Mouse (Mus musculus) adrenal gland, adult 2 months (tissue): ENCODE measurements around the gene Polr2a. TPM values are rescaled to one million over a fixed set of nuclear protein-coding genes. Genes with fewer than 3 reads are reported as not detected.

Experiments used
- DNase-seq: peaks from one replicate; pipeline ENCODE4 v3.0.0; 2021
- long read RNA-seq: library from polyadenylated mRNA; stranded (forward); transcript quantifications from one replicate; pipeline ENCODE4 v2.0.0, GENCODE M21; 2021
- polyA plus RNA-seq: library from polyadenylated mRNA; depleted of rRNA; stranded (reverse); fragments of >200 nt; gene quantifications from 2 replicates; pipeline ENCODE4 v1.2.3, GENCODE M21; 2012; rRNA removed
- total RNA-seq, 2 experiments: library from RNA; stranded (reverse); gene quantifications; 2 replicates each; pipeline ENCODE4 v1.2.3; 2021

The Polr2a gene
- total RNA-seq (10 to 100 TPM; 71.4 to 77.9 TPM), polyA plus RNA-seq (20.6 and 38.3 TPM in 2 replicates)
- long read RNA-seq, partial matches to known transcripts, result 0 of 1 reads
- long read RNA-seq, other reads (novel, unspliced or antisense), result 1 of 1 reads

DNA sequence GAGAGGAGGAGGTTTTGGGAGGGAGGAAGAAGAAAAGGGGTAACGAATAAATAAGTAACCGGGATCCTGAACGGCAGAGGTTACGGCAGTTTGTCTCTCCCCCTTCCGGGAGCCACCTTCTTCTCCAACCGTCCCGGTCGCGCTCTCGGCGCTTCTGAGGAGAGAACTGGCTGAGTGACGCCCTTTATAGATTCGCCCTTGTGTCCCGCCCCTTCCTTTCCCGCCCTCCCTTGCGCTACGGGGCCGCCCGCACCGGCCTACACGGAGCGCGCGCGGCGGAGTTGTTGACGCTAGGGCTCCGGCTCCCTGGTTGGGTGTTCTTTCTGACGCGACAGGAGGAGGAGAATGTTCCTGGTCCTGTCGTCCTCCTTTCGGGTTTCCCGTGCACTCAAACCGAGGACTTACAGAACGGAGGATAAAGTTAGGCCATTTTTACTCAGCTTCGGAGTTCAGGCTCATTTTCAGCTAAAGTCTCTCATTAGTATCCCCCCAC lies at the start of gene Polr2a:
Gene Polr2a, minus strand, starts transcription at position 160 of the 493 bp plus-strand sequence.
- peak; percentile 98 for DNase-seq

- DNase-seq, result no peak
Measured at GRCm38 (mm10) chr11:69807641-69808040, 49.2 kb upstream of the Polr2a start.

DNA sequence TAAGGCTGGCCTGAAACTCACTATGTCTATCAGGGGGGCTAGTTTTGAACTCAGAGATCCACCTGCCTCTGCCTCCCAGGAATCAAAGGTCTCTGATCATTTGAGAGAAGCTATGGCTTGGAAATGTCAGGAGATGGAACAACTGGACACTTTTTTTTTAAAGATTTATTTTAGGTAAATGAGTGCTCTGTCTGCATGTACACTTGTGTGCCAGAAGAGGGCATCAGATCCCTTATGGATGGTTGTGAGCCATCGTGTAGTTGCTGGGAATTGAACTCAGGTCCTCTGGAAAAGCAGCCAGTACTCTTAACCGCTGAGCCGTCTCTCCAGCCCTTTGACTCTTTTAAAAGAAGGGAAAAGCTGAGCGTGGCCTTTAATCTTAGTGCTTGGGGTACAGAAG lies 47.9 kb upstream of the Polr2a start:
- DNase-seq, result no peak

DNA sequence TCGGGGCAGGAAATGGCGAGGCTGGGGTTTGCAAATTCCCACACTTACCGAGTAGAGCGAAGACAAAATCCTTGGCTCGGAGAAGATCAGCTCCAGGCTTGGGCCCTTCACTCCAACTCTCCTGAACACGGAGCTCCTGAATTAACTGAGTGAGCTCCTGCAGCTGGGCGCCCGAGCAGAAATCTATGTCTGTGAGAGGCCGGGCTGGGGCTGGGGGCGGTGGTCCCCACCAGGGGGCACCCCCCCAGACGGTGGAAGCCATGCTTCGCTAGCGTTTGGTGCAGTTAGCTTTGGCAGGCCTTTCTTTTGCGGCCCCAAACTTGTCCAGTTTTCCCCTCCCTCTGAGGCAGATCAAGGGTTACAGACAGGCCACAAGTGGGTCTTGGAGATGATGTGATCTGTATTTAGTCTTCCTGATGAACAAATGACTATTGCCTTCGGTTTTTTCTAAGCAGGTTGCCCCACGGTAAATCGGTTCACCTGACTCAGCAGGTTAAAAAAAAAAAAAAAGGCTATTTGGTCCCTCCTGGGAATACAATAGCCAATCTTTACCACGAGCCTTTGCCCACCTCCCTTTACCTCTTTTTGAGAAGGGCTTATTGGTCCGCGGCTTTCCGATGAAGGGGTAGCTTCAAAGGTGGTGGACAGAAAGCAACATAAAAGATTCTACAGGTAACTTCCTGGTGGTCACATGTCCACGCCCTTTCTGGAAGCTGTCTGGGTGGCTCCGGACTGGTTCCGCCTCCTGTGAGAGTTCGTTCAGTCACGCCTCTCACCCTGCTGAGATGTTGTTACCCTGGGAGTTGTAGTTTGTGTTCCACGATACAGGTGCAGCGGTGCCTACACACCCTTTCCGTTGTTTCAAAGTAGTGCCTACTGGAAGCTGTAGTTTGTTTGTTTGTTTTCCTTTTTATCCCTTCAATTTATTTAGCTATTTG lies 46.8 kb upstream of the Polr2a start, which contains the start of gene Tmem102:
Gene Tmem102, minus strand, starts transcription at position 653 of the 938 bp plus-strand sequence.
- DNase-seq, result no peak

GRCm38 (mm10) chr11:69804652-69804940 lies 46.2 kb upstream of the Polr2a start:
- DNase-seq, result no peak

- DNase-seq, result peak; percentile 92
Measured at GRCm38 (mm10) chr11:69803786-69804651, 45.6 kb upstream of the Polr2a start.

GRCm38 (mm10) chr11:69803328-69803727 lies 44.9 kb upstream of the Polr2a start:
- DNase-seq, result no peak

DNA sequence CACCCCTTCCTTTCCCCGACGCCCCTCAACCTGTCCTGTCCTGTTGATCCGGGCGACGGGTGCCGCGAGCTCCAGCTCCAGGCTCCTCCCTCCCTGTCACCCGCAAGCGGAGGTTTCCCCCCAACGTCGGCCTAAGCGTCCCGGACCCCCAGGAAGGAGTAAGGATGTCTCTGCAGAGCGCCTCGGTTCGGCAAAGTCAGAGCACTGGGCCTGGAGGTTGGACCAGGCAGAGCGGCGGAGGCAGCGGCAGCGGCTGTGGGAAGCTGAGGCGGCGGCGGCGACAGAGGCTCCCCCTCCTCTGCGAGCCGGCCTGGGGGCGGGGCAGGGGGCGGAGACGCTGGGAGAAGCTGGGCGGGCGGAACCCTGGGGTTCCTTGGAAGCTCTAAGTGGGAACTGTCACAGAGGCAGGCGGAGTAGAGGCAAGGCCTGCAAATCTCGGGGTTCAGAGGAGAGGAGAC lies 44.2 kb upstream of the Polr2a start:
- DNase-seq, result peak; percentile 95

- DNase-seq, result no peak
Measured at GRCm38 (mm10) chr11:69801379-69801977, 43.0 kb upstream of the Polr2a start, which contains the start of gene Fgf11. TSS of gene Fgf11 (minus strand) at chr11:69801857.

GRCm38 (mm10) chr11:69800392-69801197 lies 42.2 kb upstream of the Polr2a start:
- peak; percentile 55 for DNase-seq

GRCm38 (mm10) chr11:69800138-69800391 lies 41.6 kb upstream of the Polr2a start:
- no peak for DNase-seq

- no peak for DNase-seq
Measured at GRCm38 (mm10) chr11:69799394-69800137, 41.1 kb upstream of the Polr2a start.

DNA sequence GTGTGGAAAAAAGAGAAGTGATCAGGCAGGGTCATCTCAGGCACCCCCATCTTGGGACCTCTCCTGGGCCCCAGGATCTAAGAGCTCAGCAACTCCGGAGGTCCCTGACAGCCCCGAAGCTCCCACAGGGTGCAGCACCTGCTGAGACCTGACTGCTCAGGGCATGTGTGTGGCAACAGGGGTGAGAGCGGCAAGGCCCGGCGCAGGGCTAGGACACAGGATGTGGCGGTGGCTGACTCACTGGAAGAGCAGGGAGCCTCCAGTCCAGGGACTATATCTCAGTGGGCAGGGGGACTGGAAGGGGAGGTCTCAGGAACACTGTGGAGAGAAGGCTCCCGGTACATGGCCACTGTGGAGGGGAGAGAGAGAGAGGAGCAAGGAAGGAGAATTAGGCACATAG lies 39.5 kb upstream of the Polr2a start:
- no peak for DNase-seq

GRCm38 (mm10) chr11:69795983-69796435 lies 37.6 kb upstream of the Polr2a start:
- DNase-seq, result no peak

DNA sequence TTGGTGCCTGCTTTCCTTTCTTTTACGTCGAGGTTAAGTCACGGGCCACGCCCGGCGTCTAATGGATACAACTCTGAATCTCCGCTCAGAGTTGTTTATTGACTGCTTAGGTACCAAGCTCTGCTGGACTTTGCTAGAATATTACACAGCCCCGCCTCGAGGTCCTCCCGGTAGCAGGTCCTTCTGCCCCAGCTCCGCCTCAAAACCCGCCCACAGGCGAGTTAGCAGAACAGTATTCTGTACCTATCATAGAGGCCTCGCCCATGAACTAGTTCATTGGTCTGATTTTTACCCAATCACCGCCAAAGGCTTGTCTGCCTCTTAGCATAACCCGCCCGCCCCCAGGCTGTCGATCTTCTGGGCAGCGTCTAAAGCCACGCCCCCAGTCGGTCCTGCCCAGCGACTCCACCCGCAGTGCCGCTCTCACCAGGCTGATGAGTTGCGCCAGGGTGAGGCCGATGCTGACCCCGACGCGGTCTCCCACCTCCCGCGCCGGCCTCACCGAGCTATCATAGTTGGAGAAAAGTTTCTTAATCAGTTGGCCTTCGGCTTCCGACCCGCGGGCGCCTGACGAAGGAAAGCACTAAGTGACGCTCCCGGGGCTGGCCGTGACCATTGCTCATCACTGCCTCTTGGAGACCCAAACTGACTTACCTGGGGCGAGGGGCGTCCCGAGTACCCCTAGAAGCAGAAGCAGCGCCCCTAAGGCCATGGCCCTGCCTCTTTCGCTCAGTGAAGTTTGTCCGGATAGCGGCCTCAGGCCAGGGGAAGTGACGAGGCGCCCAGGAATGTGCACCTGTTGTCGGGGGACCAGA lies 36.9 kb upstream of the Polr2a start, which contains the start of gene Chrnb1:
Gene Chrnb1, minus strand, starts transcription at position 776 of the 815 bp plus-strand sequence.
- DNase-seq, result peak; percentile 98

DNA sequence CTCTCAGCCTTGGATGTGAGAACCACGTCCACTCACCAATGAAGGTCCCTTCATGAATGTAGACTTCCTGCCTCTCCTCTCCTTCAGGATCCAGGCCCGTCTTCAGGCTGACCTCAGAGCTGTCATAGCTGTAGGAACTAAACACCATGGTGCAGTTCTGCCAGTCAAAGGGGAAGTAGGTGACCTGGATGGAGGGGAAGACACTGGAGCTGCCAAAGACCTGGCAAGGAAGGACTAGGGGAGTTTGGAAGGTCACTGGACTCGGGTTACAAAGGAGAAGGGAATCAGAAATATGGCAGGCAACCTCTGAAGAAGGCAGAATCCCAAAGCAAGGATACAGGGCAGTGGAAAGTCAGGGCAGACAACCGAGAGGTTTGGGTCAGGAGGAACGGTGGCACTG lies 35.0 kb upstream of the Polr2a start:
- no peak for DNase-seq

DNA sequence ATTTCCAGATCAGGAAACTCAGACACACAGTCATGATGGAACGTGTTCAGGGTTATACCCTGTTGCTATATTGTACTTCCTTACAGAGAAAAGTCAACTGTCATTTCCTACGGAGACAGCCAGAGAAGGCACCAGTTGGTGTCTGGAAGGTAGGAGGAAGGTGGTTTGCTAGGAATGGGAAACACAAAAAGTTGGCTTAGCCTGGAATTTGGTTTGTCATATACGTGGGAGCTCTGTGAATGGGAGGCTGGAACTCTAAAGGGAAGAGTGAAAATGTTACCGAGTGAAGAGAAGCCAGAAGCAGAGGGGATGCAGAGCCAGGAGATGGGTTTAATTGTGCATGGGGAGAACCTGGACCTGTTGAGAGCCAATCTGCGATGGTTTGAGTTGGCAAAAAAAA lies 33.0 kb upstream of the Polr2a start:
- no peak for DNase-seq

DNA sequence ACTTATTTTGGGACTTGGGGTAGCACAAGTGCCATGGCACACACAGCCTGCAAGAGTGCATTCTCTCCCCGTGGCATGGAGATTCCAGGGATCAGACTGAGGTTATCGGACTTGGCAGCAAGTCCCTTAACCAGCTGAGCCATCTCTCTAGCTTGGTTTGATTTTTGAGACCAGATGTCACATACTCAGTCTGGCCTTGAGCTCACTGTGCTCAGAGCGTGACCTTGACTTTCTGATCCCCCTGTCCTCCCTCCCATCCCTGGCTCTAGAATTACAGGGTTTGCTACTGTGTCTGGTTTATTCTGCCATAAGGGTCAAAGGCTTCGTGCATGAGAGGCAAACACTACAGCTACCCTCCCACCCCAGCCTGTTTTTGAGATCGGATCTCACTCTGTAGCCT lies 31.0 kb upstream of the Polr2a start:
- DNase-seq, result peak; percentile 71

- no peak for DNase-seq
Measured at GRCm38 (mm10) chr11:69787306-69787705, 28.9 kb upstream of the Polr2a start.
